21 mouse cellular contexts compared by ENCODE assay signal in the genomic region with DNA sequence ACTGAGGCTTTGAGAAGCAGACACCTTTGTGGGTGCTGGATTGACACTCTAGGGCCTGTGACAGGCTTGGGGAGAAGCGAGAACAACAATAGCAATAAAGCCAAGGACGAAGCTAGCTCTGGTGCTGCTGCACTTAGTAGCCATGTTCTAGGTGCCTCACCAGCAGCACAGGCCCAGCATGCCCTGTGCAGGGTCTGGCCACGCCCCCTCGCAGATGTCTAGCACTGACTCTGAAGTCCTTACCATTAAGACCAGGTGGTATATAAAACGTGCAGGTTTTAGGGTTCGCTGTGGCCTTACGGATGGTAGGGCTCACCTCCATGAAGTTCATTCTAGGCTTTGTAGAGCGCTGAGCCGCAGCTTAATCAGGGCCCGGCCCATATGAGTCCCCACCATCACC. TPM values are rescaled to one million over a fixed set of nuclear protein-coding genes. Genes with fewer than 3 reads are reported as not detected.
DNase-seq lines count a peak whose midpoint lies in the region; ATAC-seq lines count a peak whose summit lies in the region.
"Had no signal": no experiment of that assay in that cellular context is flagged by ENCODE, and none has a peak within 500 bp of the region (broad histone marks: within the 10 kb centered on the region; RNA-seq: fewer than 3 reads in every experiment).

No protein-coding gene starts in this region.

- H3K36me3 ChIP-seq in hindbrain, embryonic 11.5 days (ENCODE audit: control insufficient read depth, insufficient read depth, low read length) = no peaks in the 10 kb centered on the region
- no peaks in the 10 kb centered on the region for H3K36me3 ChIP-seq in hindbrain, embryonic 14.5 days (replicated peaks; ENCODE audit: control insufficient read depth, insufficient read depth)
- no peaks in the 10 kb centered on the region for H3K36me3 ChIP-seq in neural tube, embryonic 13.5 days
- no peaks in the 10 kb centered on the region for H3K36me3 ChIP-seq in limb, embryonic 10.5 days
- H3K36me3 ChIP-seq: embryonic facial prominence, embryonic 10.5 days; embryonic facial prominence, embryonic 15.5 days; forebrain, embryonic 12.5 days; heart, embryonic 12.5 days; hindbrain, embryonic 10.5 days; intestine, embryonic 15.5 days; liver, embryonic 12.5 days; neural tube, embryonic 15.5 days had no signal

- no peak for DNase-seq in hindbrain, embryonic 11.5 days (ENCODE audit: low spot score)
- DNase-seq in hindbrain, embryonic 14.5 days (ENCODE audit: low spot score) = no peak
- no peak for DNase-seq in neural tube, embryonic 10.5 days (ENCODE audit: extremely low spot score, low spot score)
- peak; percentile 41 for DNase-seq in R1 (ENCODE audit: low read depth, low spot score)
- DNase-seq in limb, embryonic 10.5 days (ENCODE audit: low spot score) = no peak
- no peak for DNase-seq in frontal cortex, postnatal 36 days (ENCODE audit: low spot score in 2 of 2)
- DNase-seq in cerebellum, postnatal 36 days = no peak
- DNase-seq: gastrocnemius, postnatal 25 days; heart, adult 11 months had no signal

- no peak overlapping the region for H3K9ac ChIP-seq in hindbrain, embryonic 11.5 days (ENCODE audit: low read depth, low read length)
- H3K9ac ChIP-seq in hindbrain, embryonic 14.5 days = no peak overlapping the region
- no peak overlapping the region for H3K9ac ChIP-seq in neural tube, embryonic 13.5 days
- H3K9ac ChIP-seq: embryonic facial prominence, embryonic 15.5 days; forebrain, embryonic 12.5 days; heart, embryonic 12.5 days; intestine, embryonic 15.5 days; liver, embryonic 12.5 days; neural tube, embryonic 15.5 days had no signal

- no peak overlapping the region for H3K4me2 ChIP-seq in hindbrain, embryonic 11.5 days (replicated peaks; ENCODE audit: low read depth, low read length)
- H3K4me2 ChIP-seq in hindbrain, embryonic 14.5 days (replicated peaks) = no peak overlapping the region
- no peak overlapping the region for H3K4me2 ChIP-seq in neural tube, embryonic 13.5 days
- H3K4me2 ChIP-seq: embryonic facial prominence, embryonic 15.5 days; forebrain, embryonic 12.5 days; heart, embryonic 12.5 days; intestine, embryonic 15.5 days; liver, embryonic 12.5 days; midbrain, embryonic 11.5 days; neural tube, embryonic 15.5 days had no signal

- no peaks in the 10 kb centered on the region for H3K27me3 ChIP-seq in hindbrain, embryonic 11.5 days (ENCODE audit: control insufficient read depth, insufficient read depth, low read length)
- no peaks in the 10 kb centered on the region for H3K27me3 ChIP-seq in hindbrain, embryonic 14.5 days (ENCODE audit: control insufficient read depth, insufficient read depth, low read length)
- H3K27me3 ChIP-seq in neural tube, embryonic 13.5 days = no peaks in the 10 kb centered on the region
- no peaks in the 10 kb centered on the region for H3K27me3 ChIP-seq in limb, embryonic 10.5 days (ENCODE audit: low read depth, poor library complexity, severe bottlenecking)
- H3K27me3 ChIP-seq: embryonic facial prominence, embryonic 15.5 days; forebrain, embryonic 12.5 days; heart, embryonic 12.5 days; intestine, embryonic 15.5 days; liver, embryonic 12.5 days; neural tube, embryonic 15.5 days had no signal

- H3K4me3 ChIP-seq in hindbrain, embryonic 11.5 days (ENCODE audit: low read depth, low read length) = no peak overlapping the region
- H3K4me3 ChIP-seq in hindbrain, embryonic 14.5 days (replicated peaks; ENCODE audit: low read length) = no peak overlapping the region
- H3K4me3 ChIP-seq in neural tube, embryonic 13.5 days = no peak overlapping the region
- no peak overlapping the region for H3K4me3 ChIP-seq in limb, embryonic 10.5 days
- H3K4me3 ChIP-seq: embryonic facial prominence, embryonic 10.5 days; embryonic facial prominence, embryonic 15.5 days; forebrain, embryonic 12.5 days; heart, embryonic 12.5 days; hindbrain, embryonic 10.5 days; intestine, embryonic 15.5 days; liver, embryonic 12.5 days; neural tube, embryonic 15.5 days had no signal

- no peaks in the 10 kb centered on the region for H3K9me3 ChIP-seq in hindbrain, embryonic 11.5 days (ENCODE audit: control insufficient read depth, low read length)
- no peaks in the 10 kb centered on the region for H3K9me3 ChIP-seq in hindbrain, embryonic 14.5 days (ENCODE audit: control insufficient read depth, low read length)
- H3K9me3 ChIP-seq in neural tube, embryonic 13.5 days = no peaks in the 10 kb centered on the region
- no peaks in the 10 kb centered on the region for H3K9me3 ChIP-seq in limb, embryonic 10.5 days (replicated peaks)
- H3K9me3 ChIP-seq: embryonic facial prominence, embryonic 10.5 days; embryonic facial prominence, embryonic 15.5 days; forebrain, embryonic 12.5 days; heart, embryonic 12.5 days; hindbrain, embryonic 10.5 days; intestine, embryonic 15.5 days; liver, embryonic 12.5 days; neural tube, embryonic 15.5 days had no signal

- 70% methylated on average over 10 of the region's 10 CpGs for WGBS in hindbrain, embryonic 11.5 days
- WGBS in hindbrain, embryonic 14.5 days = 73% methylated on average over 10 of the region's 10 CpGs
- 69% methylated on average over 10 of the region's 10 CpGs for WGBS in neural tube, embryonic 13.5 days
- 70% methylated on average over 10 of the region's 10 CpGs for WGBS in limb, embryonic 10.5 days

- H3K4me1 ChIP-seq in hindbrain, embryonic 11.5 days (replicated peaks; ENCODE audit: control insufficient read depth, insufficient read depth, low read length) = no peaks in the 10 kb centered on the region
- no peaks in the 10 kb centered on the region for H3K4me1 ChIP-seq in hindbrain, embryonic 14.5 days (replicated peaks; ENCODE audit: control insufficient read depth, insufficient read depth, low read length)
- peaks cover 12% of the 10 kb centered on the region for H3K4me1 ChIP-seq in neural tube, embryonic 13.5 days (replicated peaks)
- H3K4me1 ChIP-seq in limb, embryonic 10.5 days = peaks cover 47% of the 10 kb centered on the region
- H3K4me1 ChIP-seq: forebrain, embryonic 12.5 days; intestine, embryonic 15.5 days had no signal

- ATAC-seq in hindbrain, embryonic 11.5 days (ENCODE audit: low FRiP score) = peak; percentile 43; the same call in 1 of the 2 replicates
- no peak for ATAC-seq in hindbrain, embryonic 14.5 days (ENCODE audit: low FRiP score)
- ATAC-seq in neural tube, embryonic 13.5 days (ENCODE audit: low read depth) = 0 out of 2 replicates have a peak, but pooled peaks have one; percentile 28

- H3K27ac ChIP-seq in hindbrain, embryonic 11.5 days (ENCODE audit: low read depth, low read length) = no peak overlapping the region
- H3K27ac ChIP-seq in hindbrain, embryonic 14.5 days = no peak overlapping the region
- H3K27ac ChIP-seq in neural tube, embryonic 13.5 days (replicated peaks) = no peak overlapping the region
- H3K27ac ChIP-seq in limb, embryonic 10.5 days = peak overlapping the region; percentile 42; the same call in 1 of the 2 replicates
- H3K27ac ChIP-seq: embryonic facial prominence, embryonic 10.5 days; embryonic facial prominence, embryonic 15.5 days; forebrain, embryonic 12.5 days; hindbrain, embryonic 10.5 days; hindbrain, postnatal 0 days; intestine, embryonic 15.5 days; kidney, postnatal 0 days; liver, embryonic 12.5 days; neural tube, embryonic 15.5 days had no signal

RNA-seq across cellular contexts. Expression of a gene that starts 23.3 kb away (rescaled TPM):
- 3.3 and 3.9 TPM in 2 replicates for polyA plus RNA-seq in hindbrain, embryonic 11.5 days (2014; fragmentation: Nextera tagmentation; extraction: Ambion mirVana)
- 1.4 and 2.2 TPM in 2 replicates for polyA plus RNA-seq in hindbrain, embryonic 14.5 days (2014; fragmentation: Nextera tagmentation; extraction: Ambion mirVana)
- polyA plus RNA-seq in neural tube, embryonic 13.5 days (2015; fragmentation: Nextera tagmentation; extraction: Ambion mirVana) = 5.1 and 5.4 TPM in 2 replicates
- 0.41 and 1.8 TPM in 2 replicates for polyA plus RNA-seq in limb, embryonic 10.5 days (2016; fragmentation: Nextera tagmentation; extraction: Ambion mirVana)
